Mouse (Mus musculus): ENCODE measurements at regions not wholly inside any gene's neighbourhood (a gene's known extent, or its start where the extent isn't known, plus 50 kb on each side); places are given as distances from the start of the nearest gene placed in this dataset.

DNA sequence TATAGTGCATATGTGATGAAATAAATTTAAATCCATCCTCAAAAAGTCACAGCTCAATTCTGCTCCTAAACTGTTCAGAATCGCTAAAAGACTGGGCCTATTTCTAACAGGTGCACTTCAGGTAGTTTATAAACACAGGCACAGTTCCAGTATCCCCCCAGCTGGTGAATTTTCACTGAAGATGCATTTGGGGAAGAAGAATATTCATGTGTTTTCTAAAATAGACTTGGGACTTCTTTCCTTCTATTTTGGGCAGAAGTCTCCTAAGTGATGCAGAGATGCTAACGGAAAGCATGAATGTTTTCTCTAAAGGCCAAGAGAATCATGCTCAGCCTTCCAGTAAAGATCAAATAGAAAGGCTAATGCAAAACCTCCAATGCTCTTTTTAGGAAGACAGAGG, 660.9 kb upstream of the Dpp10 start:
- DNase-seq (ENCODE audit: low spot score in 2 of 2) = peak; percentile 45 to 61

DNA sequence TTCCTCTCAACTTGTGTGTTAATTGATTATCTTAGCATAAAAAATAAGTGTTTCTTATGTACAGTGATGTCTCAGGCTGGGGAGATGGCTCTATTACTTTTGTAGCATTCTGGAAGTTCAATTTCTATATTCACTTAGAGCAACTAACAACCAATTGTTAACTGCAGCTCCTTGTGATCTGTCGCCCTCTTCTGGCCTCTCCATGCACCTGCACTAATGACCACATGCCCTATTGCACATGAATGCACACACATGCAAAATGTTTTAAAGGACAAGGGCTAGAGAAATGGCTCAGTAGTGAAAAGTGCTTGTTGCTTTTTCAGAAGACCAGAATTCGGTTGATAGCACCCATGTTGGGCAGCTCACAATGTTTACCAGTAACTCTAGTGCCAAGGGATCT, 629.1 kb upstream of the Dpp10 start:
- no peak for DNase-seq (ENCODE audit: low spot score in 2 of 2)

DNA sequence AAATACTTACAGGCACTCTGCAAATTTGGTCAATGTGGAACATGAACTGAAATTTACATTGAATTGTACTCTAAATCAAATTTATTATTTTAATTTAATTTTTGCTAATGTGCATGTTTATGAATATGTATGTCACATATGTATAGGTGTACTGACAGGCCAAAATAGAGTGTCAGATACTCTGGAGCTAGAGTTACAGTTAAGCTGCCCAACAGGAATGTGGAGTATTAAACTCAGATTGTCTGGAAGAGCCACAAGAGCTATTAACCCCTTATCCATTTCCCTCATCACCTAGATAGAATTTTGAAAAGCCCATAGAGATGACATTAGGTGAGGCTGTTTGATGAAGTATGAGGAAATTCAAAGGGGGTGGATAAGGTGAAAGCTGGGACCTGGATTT, 607.5 kb upstream of the Dpp10 start:
- no peak for DNase-seq (ENCODE audit: low spot score in 2 of 2)

DNA sequence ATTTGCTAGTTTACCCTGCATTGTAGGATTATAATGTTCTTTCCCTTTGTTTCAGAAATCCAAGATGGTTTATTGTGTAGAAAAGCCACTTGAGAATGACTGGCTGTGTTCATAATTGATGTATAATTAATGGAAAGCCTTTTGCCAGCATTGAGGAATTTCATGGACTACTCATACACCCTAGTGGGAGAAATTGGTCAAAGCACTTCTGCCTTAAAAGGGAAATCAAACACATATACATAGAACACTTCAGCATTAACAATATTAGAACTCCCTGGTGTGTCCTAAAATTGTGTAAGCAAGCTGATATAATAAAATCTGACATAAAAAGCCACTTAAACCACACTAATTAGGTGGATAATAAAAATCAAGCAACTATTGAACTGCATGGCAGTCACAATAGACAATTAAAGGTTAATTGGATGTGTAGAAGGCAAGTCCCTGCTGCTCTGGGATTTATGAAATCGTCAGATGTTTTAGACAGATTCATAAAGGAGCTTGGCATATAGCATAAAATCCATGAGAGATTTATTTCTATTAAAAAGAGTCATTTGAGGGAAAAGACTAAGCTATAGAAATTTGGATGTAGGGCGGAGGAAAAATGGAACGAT, 607.0 kb upstream of the Dpp10 start:
- DNase-seq (ENCODE audit: low spot score in 2 of 2) = no peak

DNA sequence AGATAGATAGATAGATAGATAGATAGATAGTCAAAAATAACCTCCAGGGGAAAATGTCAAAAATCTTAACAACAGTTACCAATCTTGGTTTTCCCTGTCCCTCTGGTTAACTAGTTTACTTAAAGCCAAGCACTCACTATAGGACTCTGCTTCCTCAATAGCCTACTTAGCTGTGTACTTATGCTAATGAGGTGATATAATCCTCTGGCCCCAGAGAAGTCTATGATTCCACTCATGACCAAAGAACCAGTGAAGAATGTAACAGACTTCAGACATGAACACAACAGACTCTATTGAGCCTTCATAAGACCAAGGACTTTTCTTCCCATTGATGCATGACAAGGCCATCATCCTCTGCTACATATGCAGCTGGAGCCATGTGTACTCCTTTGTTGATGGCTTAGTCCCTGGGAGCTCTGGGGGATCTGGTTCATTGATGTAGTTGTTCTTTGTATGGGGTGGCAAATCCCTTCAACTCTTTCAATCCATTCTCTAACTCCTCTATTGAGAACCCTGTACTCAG, 589.9 kb upstream of the Dpp10 start:
- no peak for DNase-seq (ENCODE audit: low spot score in 2 of 2)

DNA sequence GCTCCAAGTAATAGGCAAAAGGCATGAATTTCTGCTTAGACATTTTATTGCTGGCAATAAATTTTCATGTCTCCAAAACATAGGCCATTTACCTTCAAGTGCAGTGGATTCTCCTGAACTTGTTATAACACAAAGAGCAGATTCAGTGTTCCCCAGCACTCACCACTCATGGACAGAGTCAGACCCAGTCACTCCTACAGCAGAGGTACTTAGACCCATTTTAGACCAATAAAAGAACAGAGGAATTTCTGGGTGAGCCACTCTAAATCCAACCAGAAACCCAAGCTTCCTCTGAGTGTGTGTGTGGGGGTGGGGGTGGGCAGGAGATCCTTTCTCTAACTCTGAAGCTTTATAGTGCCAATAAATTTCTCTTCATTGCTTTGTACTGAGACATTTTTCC, 584.7 kb upstream of the Dpp10 start:
- DNase-seq (ENCODE audit: low spot score in 2 of 2) = no peak

DNA sequence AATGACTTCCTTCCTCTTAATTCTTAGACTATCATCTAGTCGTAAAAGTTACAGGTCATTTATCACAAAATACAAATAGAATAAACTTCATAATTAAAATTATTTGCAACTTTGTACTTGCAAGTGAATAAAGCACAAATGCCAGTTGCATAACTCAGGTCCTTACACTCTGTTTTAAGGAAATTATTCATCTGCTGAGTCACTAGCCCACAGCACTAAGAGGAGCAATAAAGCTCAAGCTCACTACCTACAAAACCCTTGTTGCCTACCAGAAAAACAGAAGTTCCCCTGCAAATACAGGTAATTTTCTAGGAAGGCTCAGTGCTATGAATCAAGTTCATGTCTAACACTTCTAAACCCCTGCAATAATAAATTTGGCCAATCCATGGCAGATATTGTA, 539.3 kb upstream of the Dpp10 start:
- no peak for DNase-seq (ENCODE audit: low spot score in 2 of 2)

Measured in right cerebral cortex, postnatal 10 days (tissue).